Mouse (Mus musculus): ENCODE data around the gene Slc22a17. TPM values are rescaled to one million over a fixed set of nuclear protein-coding genes. Genes with fewer than 3 reads are reported as not detected.

Gene Slc22a17
- polyA plus RNA-seq, 1 experiment, result not detected

GRCm38 (mm10) chr14:54892200-54892599 is 20.7 kb downstream of the Slc22a17 start, which contains the start of gene Pabpn1:
Gene Pabpn1 (plus strand): TSS chr14:54892500.
- H3K4me1 ChIP-seq (ENCODE audit: control insufficient read depth, insufficient read depth, low read length), result no peaks in the 10 kb centered on the region
- no peak within 1 kb of the TSS for H3K4me3 ChIP-seq (ENCODE audit: insufficient read depth, low read depth, low read length)
- peak within 1 kb of the TSS; percentile 87 for H3K27ac ChIP-seq (ENCODE audit: insufficient read depth, low read depth, low read length)
- no peak for TF ChIP-seq CTCF (IDR thresholded peaks at IDR 0.05; ENCODE audit: insufficient read depth, low read depth, low read length)
- TF ChIP-seq POLR2A (IDR thresholded peaks at IDR 0.05; ENCODE audit: insufficient read depth, low read depth, low read length), result no peak
- WGBS, result 87% methylated on average over 3 of the region's 3 CpGs

- TF ChIP-seq POLR2A (IDR thresholded peaks at IDR 0.05; ENCODE audit: insufficient read depth, low read depth, low read length) (no peak), CTCF (IDR thresholded peaks at IDR 0.05; ENCODE audit: insufficient read depth, low read depth, low read length) (no peak)
- H3K27ac ChIP-seq (ENCODE audit: insufficient read depth, low read depth, low read length), result no peak overlapping the region
- WGBS, result 90% methylated on average over 11 of the region's 11 CpGs
- H3K4me3 ChIP-seq (ENCODE audit: insufficient read depth, low read depth, low read length), result no peak overlapping the region
- peaks cover 23% of the 10 kb centered on the region for H3K4me1 ChIP-seq (ENCODE audit: control insufficient read depth, insufficient read depth, low read length)
These were observed 27.6 kb downstream of the Slc22a17 start for GRCm38 (mm10) chr14:54885309-54885708.

- whole genome bisulfite sequencing, result 34% methylated on average over 21 of the region's 21 CpGs
- Histone ChIP-seq H3K4me1 (ENCODE audit: control insufficient read depth, insufficient read depth, low read length) (peaks cover 23% of the 10 kb centered on the region), H3K27ac (ENCODE audit: insufficient read depth, low read depth, low read length) (peak overlapping the region; percentile 58; the same call in 1 of the 2 replicates), H3K4me3 (ENCODE audit: insufficient read depth, low read depth, low read length) (peak overlapping the region; percentile 72)
- TF ChIP-seq CTCF (IDR thresholded peaks at IDR 0.05; ENCODE audit: insufficient read depth, low read depth, low read length) (no peak), POLR2A (IDR thresholded peaks at IDR 0.05; ENCODE audit: insufficient read depth, low read depth, low read length) (no peak)
These were observed 28.8 kb downstream of the Slc22a17 start for GRCm38 (mm10) chr14:54884022-54884712.

GRCm38 (mm10) chr14:54883154-54884021 is 29.5 kb downstream of the Slc22a17 start, which contains the start of the genes Bcl2l2 and Gm20521:
Gene Bcl2l2 (plus strand): TSS chr14:54883377.
Gene Gm20521 (plus strand): TSS chr14:54883441.
- under 1% methylated on average over 27 of the region's 27 CpGs for WGBS
- Histone ChIP-seq H3K4me1 (ENCODE audit: control insufficient read depth, insufficient read depth, low read length) (peaks cover 23% of the 10 kb centered on the region), H3K4me3 (ENCODE audit: insufficient read depth, low read depth, low read length) (peak within 1 kb of the TSS; percentile 72), H3K27ac (ENCODE audit: insufficient read depth, low read depth, low read length) (peak within 1 kb of the TSS; percentile 75)
- TF ChIP-seq CTCF (IDR thresholded peaks at IDR 0.05; ENCODE audit: insufficient read depth, low read depth, low read length) (no peak), POLR2A (IDR thresholded peaks at IDR 0.05; ENCODE audit: insufficient read depth, low read depth, low read length) (0 out of 2 replicates have a peak, but pooled peaks have one; percentile 30)

DNA sequence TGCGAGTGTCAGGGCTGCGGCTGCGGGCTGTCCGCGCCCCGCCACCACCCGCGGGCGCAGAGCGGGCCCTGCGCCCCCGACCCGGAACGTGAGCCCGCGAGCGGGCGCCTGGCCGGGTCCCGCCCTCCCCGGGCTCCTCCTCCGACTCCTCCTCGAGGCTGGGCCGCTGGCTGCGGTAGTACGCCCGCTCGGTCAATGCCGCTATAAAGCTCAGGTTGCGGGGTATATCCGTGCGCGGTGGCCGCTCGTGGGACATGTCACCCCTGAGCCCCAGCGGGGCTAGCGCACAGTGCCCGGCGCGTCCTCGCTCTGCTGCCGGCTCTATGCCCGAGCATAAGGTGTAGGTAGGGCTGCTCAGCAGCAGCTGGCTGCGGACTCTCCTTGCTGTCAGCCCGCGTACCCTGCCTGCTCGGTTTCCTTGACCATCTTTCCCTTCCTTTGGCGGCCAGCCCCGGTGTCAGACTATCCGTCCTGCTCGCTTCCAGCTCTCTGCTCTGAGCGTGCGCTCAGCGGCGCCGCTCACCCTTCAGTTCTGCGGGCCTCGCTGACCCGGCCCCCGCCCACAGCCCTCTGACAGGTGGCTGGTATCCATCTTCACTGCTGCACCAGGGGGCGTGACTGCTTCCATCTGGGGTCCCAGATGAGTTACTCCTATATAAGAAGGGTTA is 35.8 kb downstream of the Slc22a17 start, which contains the start of gene Ppp1r3e:
Ppp1r3e (minus strand) TSS at position 503 of the 668 bp plus-strand sequence.
- H3K4me1 ChIP-seq (ENCODE audit: control insufficient read depth, insufficient read depth, low read length), result peaks cover 3% of the 10 kb centered on the region; the same call in 1 of the 2 replicates
- TF ChIP-seq POLR2A (IDR thresholded peaks at IDR 0.05; ENCODE audit: insufficient read depth, low read depth, low read length) (no peak; the same call in 1 of the 2 replicates), CTCF (IDR thresholded peaks at IDR 0.05; ENCODE audit: insufficient read depth, low read depth, low read length) (no peak)
- under 1% methylated on average over 61 of the region's 61 CpGs for WGBS
- H3K4me3 ChIP-seq (ENCODE audit: insufficient read depth, low read depth, low read length), result peak within 1 kb of the TSS; percentile 81
- H3K27ac ChIP-seq (ENCODE audit: insufficient read depth, low read depth, low read length), result peak within 1 kb of the TSS; percentile 88

- TF ChIP-seq CTCF (IDR thresholded peaks at IDR 0.05; ENCODE audit: insufficient read depth, low read depth, low read length), result no peak
- peak; percentile 94 for TF ChIP-seq POLR2A (IDR thresholded peaks at IDR 0.05; ENCODE audit: insufficient read depth, low read depth, low read length)
- Histone ChIP-seq H3K4me3 (ENCODE audit: insufficient read depth, low read depth, low read length) (peak overlapping the region; percentile 81), H3K27ac (ENCODE audit: insufficient read depth, low read depth, low read length) (peak overlapping the region; percentile 88), H3K4me1 (ENCODE audit: control insufficient read depth, insufficient read depth, low read length) (peaks cover 3% of the 10 kb centered on the region; the same call in 1 of the 2 replicates)
- WGBS, result under 1% methylated on average over 72 of the region's 72 CpGs
These were observed 36.3 kb downstream of the Slc22a17 start for GRCm38 (mm10) chr14:54876539-54877047.

GRCm38 (mm10) chr14:54875844-54876538 is 36.9 kb downstream of the Slc22a17 start:
- Histone ChIP-seq H3K4me1 (ENCODE audit: control insufficient read depth, insufficient read depth, low read length) (peaks cover 3% of the 10 kb centered on the region; the same call in 1 of the 2 replicates), H3K4me3 (ENCODE audit: insufficient read depth, low read depth, low read length) (peak overlapping the region; percentile 81), H3K27ac (ENCODE audit: insufficient read depth, low read depth, low read length) (peak overlapping the region; percentile 88)
- WGBS, result 2% methylated on average over 36 of the region's 36 CpGs
- TF ChIP-seq CTCF (IDR thresholded peaks at IDR 0.05; ENCODE audit: insufficient read depth, low read depth, low read length) (no peak), POLR2A (IDR thresholded peaks at IDR 0.05; ENCODE audit: insufficient read depth, low read depth, low read length) (no peak)
